Mouse (Mus musculus): ENCODE data around the gene Uqcrh.

DNA sequence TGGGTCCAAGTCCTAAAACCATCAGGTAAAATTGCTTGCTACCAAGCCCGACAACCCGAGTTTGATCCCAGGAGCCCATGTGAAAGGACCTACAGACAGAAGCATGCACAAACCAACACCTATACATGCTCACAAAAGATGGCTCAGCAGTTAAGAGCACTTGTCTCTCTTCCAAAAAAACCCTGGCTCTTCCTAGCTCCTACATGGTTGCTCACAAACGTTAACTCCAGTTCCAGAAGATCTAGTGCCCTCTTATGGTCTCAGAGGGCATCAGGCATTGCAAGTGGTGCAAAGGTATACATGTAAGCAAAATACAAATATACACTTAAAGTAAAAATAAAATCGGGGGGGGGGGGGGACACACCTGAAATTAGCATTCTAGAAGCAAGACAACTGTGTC lies 1.7 kb downstream of the Uqcrh start:
- no peak for TF ChIP-seq POLR2A (IDR thresholded peaks at IDR 0.05; ENCODE audit: borderline replicate concordance, low read depth, low read length)
- no peak for TF ChIP-seq CTCF (IDR thresholded peaks at IDR 0.05; ENCODE audit: low read depth, low read length)

All from bone marrow macrophage, adult 2 months (primary cell).